Mouse (Mus musculus) embryonic fibroblast, embryonic 13.5 days (primary cell): ENCODE results near the gene Prr23a3.

Experiments
- CTCF ChIP-seq: IDR thresholded peaks from 2 replicates; pipeline ENCODE4 v1.5.1; 2011; ENCODE audit warnings: mild to moderate bottlenecking, control low read depth, low read length, moderate library complexity, borderline replicate concordance; ENCODE audit not compliant: insufficient read depth
- POLR2A ChIP-seq: IDR thresholded peaks from 2 replicates; pipeline ENCODE4 v1.6.1; 2011; ENCODE audit warnings: low read depth, mild to moderate bottlenecking, control low read depth, low read length, moderate library complexity

DNA sequence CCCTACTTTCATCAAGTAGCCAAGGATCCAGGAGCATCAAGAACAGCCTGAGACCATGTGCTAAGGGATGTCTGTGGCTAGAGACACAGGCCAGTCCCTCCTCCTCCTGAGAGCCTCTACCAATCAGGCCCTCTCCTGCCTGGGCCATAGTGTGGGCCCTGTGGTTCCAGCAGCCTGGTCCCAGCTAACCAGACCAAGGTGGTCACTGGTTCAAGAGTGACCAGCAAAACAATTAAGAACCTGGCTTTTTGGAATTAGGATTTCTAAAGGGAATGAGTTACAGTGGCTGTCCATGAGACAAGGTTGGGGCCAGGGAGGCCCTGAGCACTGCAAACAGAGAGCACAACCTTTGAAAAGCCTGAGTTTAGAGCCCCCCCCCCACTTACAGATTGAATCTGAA is 43.5 kb upstream of the Prr23a3 start:
- TF ChIP-seq POLR2A (no peak), CTCF (no peak)
